Mouse (Mus musculus) intestine, embryonic 16.5 days (tissue): ENCODE data around the gene Mcam. TPM values are rescaled to one million over a fixed set of nuclear protein-coding genes. Genes with fewer than 3 reads are reported as not detected.

Experiments used
- ATAC-seq: fragments of 200-750 bp; cut with Nextera tagmentation; 2 replicates; pipeline ENCODE4 v1.8.0; 2017; ENCODE audit warnings: moderate TSS enrichment, moderate library complexity
- H3K27ac ChIP-seq: fragments of 300-500 bp; sonication (generic); 2 replicates; pipeline ENCODE4 v1.5.1; 2014; ENCODE audit warnings: mild to moderate bottlenecking, low read length
- H3K27me3 ChIP-seq: fragments of 300-500 bp; sonication (generic); replicated peaks from 2 replicates; pipeline ENCODE4 v1.6.1; 2014; ENCODE audit warnings: low read length, control low read depth, mixed read lengths; ENCODE audit not compliant: control insufficient read depth, insufficient read depth
- H3K36me3 ChIP-seq: fragments of 300-500 bp; sonication (generic); 2 replicates; pipeline ENCODE4 v1.6.1; 2014; ENCODE audit warnings: low read length, control low read depth; ENCODE audit not compliant: control insufficient read depth, insufficient read depth
- H3K4me1 ChIP-seq: fragments of 300-500 bp; sonication (generic); 2 replicates; pipeline ENCODE4 v1.6.1; 2014; ENCODE audit warnings: low read length, control low read depth, mixed read lengths; ENCODE audit not compliant: control insufficient read depth, insufficient read depth
- H3K4me2 ChIP-seq: fragments of 300-500 bp; sonication (generic); 2 replicates; pipeline ENCODE4 v1.6.1; 2014; ENCODE audit warnings: low read depth, low read length, control low read depth
- H3K4me3 ChIP-seq: fragments of 300-500 bp; sonication (generic); 2 replicates; pipeline ENCODE4 v1.5.1; 2014; ENCODE audit warnings: mild to moderate bottlenecking, low read length
- H3K9ac ChIP-seq: fragments of 300-500 bp; sonication (generic); 2 replicates; pipeline ENCODE4 v1.6.1; 2014; ENCODE audit warnings: low read depth, low read length
- H3K9me3 ChIP-seq: fragments of 300-500 bp; sonication (generic); 2 replicates; pipeline ENCODE4 v1.6.1; 2016; ENCODE audit warnings: low read length, control low read depth; ENCODE audit not compliant: control insufficient read depth
- WGBS: fragments of 180-500 bp; shearing (Covaris S2); extraction: QIAGEN DNeasy Blood & Tissue Kit; methylation state at CpG from one replicate; pipeline ENCODE4 v1.1.7; 2014; 5-methylcytosine and 5-hydroxymethylcytosine counted together
- polyA plus RNA-seq: library from polyadenylated mRNA; unstranded; fragments of >200 nt; fragmentation: Nextera tagmentation; extraction: Ambion mirVana; gene quantifications from 2 replicates; pipeline ENCODE4 v1.2.1, GENCODE M21; 2015

Gene Mcam
- polyA plus RNA-seq, 1 experiment from 2014 or later = 45.1 TPM

DNA sequence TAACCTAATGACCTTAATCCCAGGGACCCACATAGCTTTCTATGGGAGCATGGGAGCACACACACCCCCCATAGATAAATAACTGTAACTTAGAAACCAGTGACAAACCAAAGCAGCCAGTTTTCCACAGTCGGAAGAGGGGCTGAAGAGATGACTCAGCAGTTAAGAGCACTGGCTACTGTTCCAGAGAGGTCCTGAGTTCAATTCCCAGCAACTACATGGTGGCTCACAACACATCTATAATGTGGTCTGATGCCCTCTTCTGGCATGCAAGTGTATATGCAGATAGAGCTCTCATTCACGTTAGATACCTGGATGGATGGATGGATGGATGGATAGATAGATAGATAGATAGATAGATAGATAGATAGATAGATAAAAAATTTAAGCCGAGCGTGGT, 18.1 kb upstream of the Mcam start:
- Histone ChIP-seq H3K27me3 (no peaks in the 10 kb centered on the region), H3K4me2 (no peak overlapping the region), H3K36me3 (no peaks in the 10 kb centered on the region), H3K9me3 (no peaks in the 10 kb centered on the region), H3K4me3 (no peak overlapping the region), H3K27ac (no peak overlapping the region), H3K4me1 (no peaks in the 10 kb centered on the region; the same call in 1 of the 2 replicates), H3K9ac (no peak overlapping the region)
- no peak for ATAC-seq
- 90% methylated on average over 4 of the region's 4 CpGs for WGBS

DNA sequence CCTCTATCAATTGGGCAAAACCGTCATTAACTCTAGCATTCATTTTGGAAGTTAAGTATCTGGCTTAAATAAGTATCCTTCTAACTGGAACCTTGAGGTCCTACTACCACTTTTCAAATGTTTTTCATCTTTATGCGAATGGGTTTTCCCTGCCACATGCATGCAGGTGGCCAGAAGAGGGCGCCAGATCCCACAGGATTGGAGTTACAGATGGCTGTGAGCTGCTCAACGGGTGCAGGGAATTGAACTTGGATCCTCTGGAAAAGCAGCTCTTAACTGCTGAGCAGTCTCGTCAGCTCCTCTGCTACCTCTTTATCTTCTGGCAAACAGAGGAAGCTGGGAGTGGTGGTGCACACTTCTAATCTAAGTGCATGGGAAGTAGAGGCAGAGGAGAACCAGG, 15.3 kb upstream of the Mcam start:
- no peak overlapping the region for H3K9ac ChIP-seq
- H3K9me3 ChIP-seq = no peaks in the 10 kb centered on the region
- no peaks in the 10 kb centered on the region for H3K27me3 ChIP-seq
- H3K36me3 ChIP-seq = no peaks in the 10 kb centered on the region
- WGBS = 55% methylated on average over 5 of the region's 5 CpGs
- no peak overlapping the region for H3K27ac ChIP-seq
- no peak overlapping the region for H3K4me3 ChIP-seq
- no peaks in the 10 kb centered on the region; the same call in 1 of the 2 replicates for H3K4me1 ChIP-seq
- no peak for ATAC-seq
- no peak overlapping the region for H3K4me2 ChIP-seq

DNA sequence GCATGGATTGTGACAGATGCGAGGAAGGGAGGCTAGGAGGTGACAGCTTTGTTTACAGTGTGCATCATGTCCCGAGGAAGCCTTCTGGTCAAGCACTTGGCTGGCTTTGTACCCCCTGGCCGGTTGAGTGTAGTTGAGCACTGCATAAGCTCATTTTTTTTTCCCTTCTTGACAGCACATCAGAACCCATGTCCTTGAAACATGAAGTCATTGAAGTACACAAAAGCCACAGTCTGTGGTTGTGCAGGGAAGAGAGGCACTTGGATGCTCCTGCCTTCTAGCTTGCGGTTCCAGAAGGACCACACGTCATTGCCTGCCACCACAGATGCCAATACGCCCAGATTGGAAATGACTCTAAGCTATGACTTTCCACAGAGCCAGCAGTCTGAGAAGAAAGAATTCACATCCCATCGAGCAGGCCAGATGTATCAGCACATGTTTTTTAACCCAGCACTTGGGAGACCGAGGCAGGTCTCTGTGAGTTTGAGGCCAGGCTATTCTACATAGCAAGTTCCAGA, 14.3 kb upstream of the Mcam start:
- no peaks in the 10 kb centered on the region for H3K4me1 ChIP-seq
- no peak overlapping the region for H3K4me3 ChIP-seq
- no peak overlapping the region for H3K9ac ChIP-seq
- ATAC-seq = no peak
- no peaks in the 10 kb centered on the region for H3K36me3 ChIP-seq
- no peaks in the 10 kb centered on the region for H3K9me3 ChIP-seq
- no peak overlapping the region for H3K27ac ChIP-seq
- 63% methylated on average over 8 of the region's 8 CpGs for WGBS
- no peaks in the 10 kb centered on the region for H3K27me3 ChIP-seq
- no peak overlapping the region for H3K4me2 ChIP-seq

DNA sequence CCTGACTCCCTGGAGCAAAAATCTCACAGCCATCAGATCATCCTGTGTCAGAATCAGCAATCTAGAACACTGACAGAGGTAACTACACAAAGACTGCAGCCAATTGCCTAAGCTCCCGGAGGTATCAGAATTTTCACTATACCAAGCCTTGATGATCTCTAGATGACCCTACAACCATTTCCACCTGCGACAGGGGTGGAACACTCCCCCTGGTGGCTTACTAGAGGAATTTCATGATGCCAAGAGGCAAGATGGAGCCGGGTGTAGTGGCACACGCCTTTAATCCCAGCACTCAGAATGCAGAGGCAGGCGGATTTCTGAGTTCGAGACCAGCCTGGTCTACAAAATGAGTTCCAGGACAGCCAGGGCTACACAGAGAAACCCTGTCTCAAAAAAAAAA, 10.0 kb upstream of the Mcam start:
- no peaks in the 10 kb centered on the region for H3K27me3 ChIP-seq
- H3K4me3 ChIP-seq = no peak overlapping the region
- no peak overlapping the region for H3K27ac ChIP-seq
- peaks cover 11% of the 10 kb centered on the region for H3K4me1 ChIP-seq
- H3K9me3 ChIP-seq = no peaks in the 10 kb centered on the region
- no peak for ATAC-seq
- 78% methylated on average over 6 of the region's 6 CpGs for WGBS
- H3K4me2 ChIP-seq = no peak overlapping the region
- no peaks in the 10 kb centered on the region for H3K36me3 ChIP-seq
- H3K9ac ChIP-seq = no peak overlapping the region

DNA sequence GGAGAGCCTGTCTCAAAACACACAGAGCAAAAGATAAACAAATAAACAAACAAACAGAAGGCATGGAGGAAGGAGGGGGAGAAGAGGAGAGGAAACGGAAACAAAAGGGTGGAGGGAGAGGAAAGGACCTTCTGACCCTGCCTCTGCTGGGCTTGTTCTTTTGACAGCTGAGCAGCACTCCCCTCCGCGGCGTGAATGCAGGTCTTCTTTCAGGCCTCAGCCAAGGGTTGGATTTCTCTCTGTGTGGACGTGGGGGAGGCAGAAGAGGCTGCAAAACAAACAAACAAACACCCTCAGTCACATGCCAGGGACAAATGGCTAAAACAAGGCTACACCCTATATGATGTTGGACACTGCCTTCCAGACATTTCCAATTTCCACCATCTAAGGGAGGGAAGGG, 9.2 kb upstream of the Mcam start:
- Histone ChIP-seq H3K4me2 (no peak overlapping the region), H3K9me3 (no peaks in the 10 kb centered on the region), H3K36me3 (no peaks in the 10 kb centered on the region), H3K9ac (no peak overlapping the region), H3K27ac (no peak overlapping the region), H3K4me1 (peaks cover 11% of the 10 kb centered on the region), H3K4me3 (no peak overlapping the region), H3K27me3 (no peaks in the 10 kb centered on the region)
- WGBS = 57% methylated on average over 5 of the region's 5 CpGs
- ATAC-seq = no peak

DNA sequence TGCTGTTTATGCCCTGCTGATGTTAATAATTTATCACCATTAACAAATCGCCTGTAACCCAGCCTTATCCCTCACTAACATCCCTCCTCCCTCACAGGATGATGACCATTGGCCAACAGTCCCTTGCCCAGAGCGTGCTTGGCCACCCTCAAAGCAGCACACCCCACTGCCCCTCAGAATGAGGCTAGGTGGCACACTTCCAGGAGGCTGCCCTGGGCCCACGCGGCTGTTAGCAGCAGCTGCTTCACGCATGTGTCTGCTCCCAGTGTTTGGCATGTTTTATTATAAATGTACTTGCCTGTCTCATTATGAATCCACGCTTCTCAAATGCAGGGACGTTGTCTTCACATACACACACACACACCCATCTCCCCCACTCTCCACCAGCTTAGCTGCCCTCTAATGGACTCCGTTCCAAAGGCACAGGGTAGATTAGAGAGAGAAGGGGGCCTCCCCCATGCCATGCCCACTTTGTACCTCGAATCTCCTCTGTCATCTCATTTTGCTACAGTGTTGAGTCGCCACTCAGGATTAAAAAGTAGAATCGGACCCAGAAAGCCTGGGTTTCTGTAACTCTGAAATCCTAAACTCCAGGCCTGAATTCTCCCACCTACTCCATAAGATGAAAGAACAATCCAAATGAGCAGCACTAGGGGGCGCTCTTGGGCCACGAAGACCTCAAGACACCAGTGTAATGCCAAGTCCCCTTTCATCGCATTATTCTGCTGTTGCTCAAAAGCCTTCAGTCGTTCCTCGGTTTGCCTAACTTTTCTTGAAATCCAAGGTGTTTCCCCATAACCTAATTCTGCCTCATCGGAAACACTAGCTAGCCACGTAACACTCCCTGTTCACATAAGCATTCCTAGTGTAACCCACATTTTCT, 8.5 kb upstream of the Mcam start:
- Histone ChIP-seq H3K4me3 (no peak overlapping the region), H3K4me1 (peaks cover 17% of the 10 kb centered on the region), H3K27ac (peak overlapping the region; percentile 60; the same call in 1 of the 2 replicates), H3K27me3 (no peaks in the 10 kb centered on the region), H3K9ac (peak overlapping the region; percentile 50), H3K36me3 (no peaks in the 10 kb centered on the region), H3K9me3 (no peaks in the 10 kb centered on the region), H3K4me2 (no peak overlapping the region)
- ATAC-seq = 0 out of 2 replicates have a peak, but pooled peaks have one; percentile 30
- 27% methylated on average over 18 of the region's 18 CpGs for WGBS

DNA sequence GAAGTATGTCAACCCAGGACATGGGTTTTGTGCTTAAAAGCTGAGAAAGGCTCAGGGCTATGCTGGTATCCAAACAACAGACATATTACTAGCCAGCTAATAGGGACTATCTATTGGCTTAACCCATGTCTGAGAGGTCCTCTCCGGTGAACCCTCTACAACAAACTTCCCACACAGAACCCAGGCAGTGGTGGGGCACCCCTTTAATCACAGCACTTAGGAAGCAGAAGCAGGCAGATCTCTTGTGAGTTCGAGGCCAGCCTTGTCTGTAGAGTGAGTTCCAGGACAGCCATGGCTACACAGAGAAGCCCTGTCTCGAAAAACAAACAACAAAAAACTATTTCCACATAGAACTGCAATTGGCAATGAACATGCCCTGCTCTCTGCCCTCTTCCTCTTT, 7.5 kb upstream of the Mcam start:
- Histone ChIP-seq H3K4me2 (no peak overlapping the region), H3K4me1 (peaks cover 21% of the 10 kb centered on the region), H3K27me3 (no peaks in the 10 kb centered on the region), H3K4me3 (no peak overlapping the region), H3K9me3 (no peaks in the 10 kb centered on the region), H3K9ac (no peak overlapping the region), H3K27ac (peak overlapping the region; percentile 60; the same call in 1 of the 2 replicates), H3K36me3 (no peaks in the 10 kb centered on the region)
- no peak for ATAC-seq
- 84% methylated on average over 3 of the region's 3 CpGs for WGBS

DNA sequence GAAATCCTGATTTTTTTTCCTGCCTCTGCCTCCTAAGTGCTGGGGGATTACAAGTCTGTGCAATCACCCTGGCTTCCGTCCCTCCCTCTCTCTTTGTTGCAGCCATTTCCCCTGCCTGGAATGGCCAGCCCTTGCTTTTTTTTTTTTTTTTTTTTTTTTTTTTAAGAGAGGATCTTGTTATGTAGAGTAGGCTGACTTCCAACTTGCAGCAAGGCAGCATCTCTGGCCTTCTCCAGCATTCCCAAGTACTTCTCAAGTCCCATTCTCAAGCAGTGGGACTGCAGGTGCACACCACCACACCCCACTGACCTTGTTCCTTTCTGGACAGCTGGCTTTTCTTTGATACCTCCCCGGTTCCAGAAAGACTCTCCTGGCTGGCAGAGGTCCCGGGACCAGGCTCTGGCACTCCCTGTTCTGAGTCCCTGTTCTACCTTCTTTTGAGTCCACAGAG, 6.9 kb upstream of the Mcam start:
- Histone ChIP-seq H3K4me3 (no peak overlapping the region), H3K36me3 (no peaks in the 10 kb centered on the region), H3K9ac (no peak overlapping the region), H3K9me3 (no peaks in the 10 kb centered on the region), H3K4me1 (peaks cover 21% of the 10 kb centered on the region), H3K27me3 (0 out of 2 replicates have a peak, but pooled peaks cover 3% of the 10 kb centered on the region), H3K27ac (peak overlapping the region; percentile 12; the same call in 1 of the 2 replicates), H3K4me2 (no peak overlapping the region)
- WGBS = 65% methylated on average over 3 of the region's 3 CpGs
- ATAC-seq = no peak

DNA sequence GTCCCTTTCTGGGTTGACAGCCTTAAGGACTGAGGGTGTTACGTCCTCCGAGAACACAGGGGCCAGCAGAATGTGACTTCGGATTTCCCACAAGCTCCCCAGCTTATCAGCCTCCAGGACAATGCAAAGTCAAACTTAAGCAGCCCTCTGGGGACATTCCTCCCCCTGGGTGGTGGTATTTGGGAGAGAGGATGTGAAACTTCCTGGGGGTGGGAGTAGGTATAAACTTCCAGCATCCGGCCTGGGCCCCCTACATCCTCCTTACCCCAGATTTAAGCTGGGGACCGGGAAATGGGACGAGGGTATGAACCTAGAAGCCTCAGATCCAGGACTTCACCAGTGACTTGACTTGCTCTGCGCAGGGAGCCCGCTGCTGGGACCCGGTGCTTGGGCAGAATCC, 4.6 kb upstream of the Mcam start:
- Histone ChIP-seq H3K9ac (peak overlapping the region; percentile 61), H3K27ac (peak overlapping the region; percentile 88), H3K4me3 (peak overlapping the region; percentile 41), H3K4me2 (peak overlapping the region; percentile 63), H3K9me3 (no peaks in the 10 kb centered on the region), H3K4me1 (peaks cover 32% of the 10 kb centered on the region), H3K27me3 (peaks cover 10% of the 10 kb centered on the region; the same call in 1 of the 2 replicates), H3K36me3 (no peaks in the 10 kb centered on the region)
- WGBS = 11% methylated on average over 9 of the region's 9 CpGs
- no peak; the same call in 1 of the 2 replicates for ATAC-seq
